In genomic region chr12:9029888-9030723, GRCm38 (mm10) we compare ENCODE assay signal across 8 mouse cellular contexts. TPM values are rescaled to one million over a fixed set of nuclear protein-coding genes. Genes with fewer than 3 reads are reported as not detected.
DNase-seq lines count a peak whose midpoint lies in the region; ATAC-seq lines count a peak whose summit lies in the region.

Ttc32 (plus strand) TSS chr12:9029997.

- peak; percentile 89 for DNase-seq in MEL-GATA-1-ER (ENCODE audit: extremely low read depth, low read depth)
- DNase-seq in cerebellum, adult 8-10 months = peak; percentile 94
- peak; percentile 94 for DNase-seq in forelimb bud, embryonic 11.5 days (ENCODE audit: low read depth, low spot score)
- peak; percentile 93 for DNase-seq in layer of hippocampus, adult 9-10 months (ENCODE audit: low spot score)
- DNase-seq in ovary, postnatal 10 days (ENCODE audit: low spot score) = peak; percentile 97
- peak; percentile 88 to 91 for DNase-seq in thymus, postnatal 10 days (ENCODE audit: low spot score in 2 of 2)

- under 1% methylated on average over 69 of the region's 69 CpGs for WGBS in lung, embryonic 16.5 days

- peaks cover 4% of the 10 kb centered on the region; the same call in 1 of the 2 replicates for H3K4me1 ChIP-seq in lung, embryonic 16.5 days (replicated peaks; ENCODE audit: control insufficient read depth, insufficient read depth, low read length)

- H3K36me3 ChIP-seq in lung, embryonic 16.5 days (ENCODE audit: control insufficient read depth, insufficient read depth, low read length) = peaks cover 2% of the 10 kb centered on the region; the same call in 1 of the 2 replicates

- H3K4me2 ChIP-seq in lung, embryonic 16.5 days (ENCODE audit: low read depth, low read length) = peak within 1 kb of the TSS; percentile 71

- no peaks in the 10 kb centered on the region for H3K27me3 ChIP-seq in lung, embryonic 16.5 days (ENCODE audit: control insufficient read depth, insufficient read depth, low read depth, low read length)

- H3K27ac ChIP-seq in lung, embryonic 16.5 days (ENCODE audit: low read length) = peak within 1 kb of the TSS; percentile 100

- H3K9ac ChIP-seq in lung, embryonic 16.5 days (ENCODE audit: low read length) = peak within 1 kb of the TSS; percentile 95

- H3K9me3 ChIP-seq in lung, embryonic 16.5 days (ENCODE audit: control insufficient read depth, low read length) = no peaks in the 10 kb centered on the region

- peak within 1 kb of the TSS; percentile 78 for H3K4me3 ChIP-seq in lung, embryonic 16.5 days (ENCODE audit: low read length)

- peak; percentile 87 to 90 for ATAC-seq in hematopoietic stem cell, adult 5-6 weeks (replicated peaks in 1 of 2; ENCODE audit: insufficient read depth in 1 of 2, low FRiP score in 2 of 2, low TSS enrichment in 1 of 2, low read depth in 1 of 2, poor library complexity in 2 of 2, severe bottlenecking in 2 of 2)
- ATAC-seq in lung, embryonic 16.5 days (ENCODE audit: low read depth) = peak; percentile 95

RNA-seq across cellular contexts. Expression of gene Ttc32, which starts in this region (rescaled TPM):
- total RNA-seq in hematopoietic stem cell, adult 5-6 weeks (2017) = 12.5 and 26.9 TPM in 2 replicates
- polyA plus RNA-seq in lung, embryonic 16.5 days (2015; fragmentation: Nextera tagmentation; extraction: Ambion mirVana) = 26.3 and 27.9 TPM in 2 replicates

Comparison
In these comparisons a context has a peak if more than half of its experiments do, and no peak if none do; other contexts are left out.
1. Peak in every context shown above with its lines: DNase-seq, ATAC-seq, H3K4me3 ChIP-seq and H3K27ac ChIP-seq.